Comparison of ENCODE assay signal across 20 mouse cellular contexts in the genomic region with DNA sequence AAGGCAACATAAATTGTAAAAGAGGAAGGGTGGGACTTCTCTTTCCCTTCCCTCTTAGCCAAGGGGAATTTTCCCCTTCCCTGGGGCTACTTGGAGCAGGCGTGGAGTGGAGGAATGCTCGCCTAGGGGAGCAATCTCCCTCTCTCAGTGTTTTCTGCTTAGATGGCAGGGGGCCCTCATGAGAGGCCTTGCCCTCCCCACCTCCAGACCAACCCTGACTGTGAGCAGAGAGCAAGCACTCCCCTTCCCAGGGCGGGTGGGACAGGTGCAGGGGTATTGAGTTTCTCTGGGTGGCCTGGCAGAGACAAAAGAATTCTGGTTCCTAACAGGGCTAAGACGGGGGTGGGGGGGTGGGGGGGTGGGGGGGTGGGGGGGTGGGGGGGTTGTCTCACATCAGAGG. TPM values are rescaled to one million over a fixed set of nuclear protein-coding genes. Genes with fewer than 3 reads are reported as not detected.
A peak's percentile ranks its signal among the peaks of the same experiment; 100 is the strongest.
DNase-seq lines count a peak whose midpoint lies in the region; ATAC-seq and TF ChIP-seq lines count a peak whose summit lies in the region.
"Had no signal": no experiment of that assay in that cellular context is flagged by ENCODE, and none has a peak within 500 bp of the region (broad histone marks: within the 10 kb centered on the region; RNA-seq: fewer than 3 reads in every experiment).

No protein-coding gene starts in this region.

- no peaks in the 10 kb centered on the region for H3K9me3 ChIP-seq in hindbrain, embryonic 11.5 days (ENCODE audit: control insufficient read depth, low read length)
- H3K9me3 ChIP-seq in hindbrain, embryonic 12.5 days (replicated peaks), result no peaks in the 10 kb centered on the region
- no peaks in the 10 kb centered on the region for H3K9me3 ChIP-seq in limb, embryonic 14.5 days (ENCODE audit: control insufficient read depth, low read length)
- no peaks in the 10 kb centered on the region for H3K9me3 ChIP-seq in liver, embryonic 11.5 days (ENCODE audit: control insufficient read depth, low read length)
- H3K9me3 ChIP-seq: embryonic facial prominence, embryonic 12.5 days; G1E; heart, embryonic 10.5 days; lung, embryonic 15.5 days had no signal

- no peak overlapping the region for H3K9ac ChIP-seq in hindbrain, embryonic 11.5 days (ENCODE audit: low read depth, low read length)
- H3K9ac ChIP-seq in hindbrain, embryonic 12.5 days, result no peak overlapping the region
- H3K9ac ChIP-seq in limb, embryonic 14.5 days (ENCODE audit: low read depth, low read length, severe bottlenecking), result no peak overlapping the region
- no peak overlapping the region for H3K9ac ChIP-seq in liver, embryonic 11.5 days (ENCODE audit: low read depth, low read length)
- H3K9ac ChIP-seq: embryonic facial prominence, embryonic 12.5 days; hindbrain, embryonic 14.5 days; liver, embryonic 14.5 days; lung, embryonic 15.5 days had no signal

- no peak for TF ChIP-seq POLR2A in limb, embryonic 14.5 days (IDR thresholded peaks at IDR 0.05; ENCODE audit: borderline replicate concordance, extremely low read depth, insufficient read depth, insufficient read length)

- no peak overlapping the region for H3K4me2 ChIP-seq in hindbrain, embryonic 11.5 days (replicated peaks; ENCODE audit: low read depth, low read length)
- no peak overlapping the region for H3K4me2 ChIP-seq in hindbrain, embryonic 12.5 days (replicated peaks)
- no peak overlapping the region for H3K4me2 ChIP-seq in limb, embryonic 14.5 days (replicated peaks; ENCODE audit: low read depth, low read length, severe bottlenecking)
- no peak overlapping the region for H3K4me2 ChIP-seq in liver, embryonic 11.5 days
- H3K4me2 ChIP-seq: embryonic facial prominence, embryonic 12.5 days; hindbrain, embryonic 14.5 days; lung, embryonic 15.5 days had no signal

- no peak overlapping the region for H3K4me3 ChIP-seq in hindbrain, embryonic 11.5 days (ENCODE audit: low read depth, low read length)
- H3K4me3 ChIP-seq in hindbrain, embryonic 12.5 days, result no peak overlapping the region
- no peak overlapping the region for H3K4me3 ChIP-seq in limb, embryonic 14.5 days (replicated peaks; ENCODE audit: low read length)
- no peak overlapping the region for H3K4me3 ChIP-seq in liver, embryonic 11.5 days (ENCODE audit: low read depth, low read length)
- H3K4me3 ChIP-seq: embryonic facial prominence, embryonic 12.5 days; heart, embryonic 10.5 days; lung, embryonic 15.5 days had no signal

- DNase-seq in hindbrain, embryonic 11.5 days (ENCODE audit: low spot score), result peak; percentile 7
- DNase-seq in ES-CJ7 (ENCODE audit: low read depth, low spot score) (peak; percentile 36), R1 (ENCODE audit: low read depth, low spot score) (peak; percentile 27)
- no peak for DNase-seq in limb, embryonic 14.5 days (ENCODE audit: low spot score)
- DNase-seq in cerebellum, adult 8-10 months, result no peak
- DNase-seq in liver, embryonic 11.5 days (ENCODE audit: low spot score), result no peak
- DNase-seq: cerebellum, adult 18-20 months; cerebellum, postnatal 36 days; heart, postnatal 10 days; kidney, adult 9 months; kidney, postnatal 36 days; thymus, postnatal 14 days had no signal

- no peaks in the 10 kb centered on the region for H3K27me3 ChIP-seq in hindbrain, embryonic 11.5 days (ENCODE audit: control insufficient read depth, insufficient read depth, low read length)
- no peaks in the 10 kb centered on the region for H3K27me3 ChIP-seq in hindbrain, embryonic 12.5 days
- no peaks in the 10 kb centered on the region for H3K27me3 ChIP-seq in limb, embryonic 14.5 days (ENCODE audit: control insufficient read depth, insufficient read depth, low read length)
- H3K27me3 ChIP-seq in liver, embryonic 11.5 days (replicated peaks; ENCODE audit: control insufficient read depth, insufficient read depth, low read length), result no peaks in the 10 kb centered on the region
- H3K27me3 ChIP-seq: embryonic facial prominence, embryonic 12.5 days; lung, embryonic 15.5 days had no signal

- no peaks in the 10 kb centered on the region for H3K36me3 ChIP-seq in hindbrain, embryonic 11.5 days (ENCODE audit: control insufficient read depth, insufficient read depth, low read length)
- H3K36me3 ChIP-seq in hindbrain, embryonic 12.5 days, result no peaks in the 10 kb centered on the region
- H3K36me3 ChIP-seq in limb, embryonic 14.5 days (ENCODE audit: control insufficient read depth, insufficient read depth, low read length), result no peaks in the 10 kb centered on the region
- H3K36me3 ChIP-seq in liver, embryonic 11.5 days (ENCODE audit: control insufficient read depth, insufficient read depth, low read length), result no peaks in the 10 kb centered on the region
- H3K36me3 ChIP-seq: embryonic facial prominence, embryonic 12.5 days; G1E; heart, embryonic 10.5 days; lung, embryonic 15.5 days had no signal

- no peak for ATAC-seq in hindbrain, embryonic 11.5 days (ENCODE audit: low FRiP score)
- no peak for ATAC-seq in hindbrain, embryonic 12.5 days (ENCODE audit: low FRiP score)
- ATAC-seq in limb, embryonic 14.5 days (ENCODE audit: low FRiP score, low read depth), result peak; percentile 77
- ATAC-seq in liver, embryonic 11.5 days (replicated peaks; ENCODE audit: low FRiP score), result no peak

- no peaks in the 10 kb centered on the region for H3K4me1 ChIP-seq in hindbrain, embryonic 11.5 days (replicated peaks; ENCODE audit: control insufficient read depth, insufficient read depth, low read length)
- peaks cover 2% of the 10 kb centered on the region; the same call in 1 of the 2 replicates for H3K4me1 ChIP-seq in hindbrain, embryonic 12.5 days
- no peaks in the 10 kb centered on the region; the same call in 1 of the 2 replicates for H3K4me1 ChIP-seq in limb, embryonic 14.5 days (ENCODE audit: control insufficient read depth, insufficient read depth, low read length)
- no peaks in the 10 kb centered on the region for H3K4me1 ChIP-seq in liver, embryonic 11.5 days (replicated peaks; ENCODE audit: control insufficient read depth, insufficient read depth, low read length)
- H3K4me1 ChIP-seq: embryonic facial prominence, embryonic 12.5 days; heart, embryonic 10.5 days; lung, embryonic 15.5 days had no signal

- no peak overlapping the region for H3K27ac ChIP-seq in hindbrain, embryonic 11.5 days (ENCODE audit: low read depth, low read length)
- H3K27ac ChIP-seq in hindbrain, embryonic 12.5 days, result no peak overlapping the region
- H3K27ac ChIP-seq in limb, embryonic 14.5 days (replicated peaks; ENCODE audit: low read depth, low read length), result no peak overlapping the region
- no peak overlapping the region for H3K27ac ChIP-seq in liver, embryonic 11.5 days (ENCODE audit: low read depth, low read length)
- H3K27ac ChIP-seq: embryonic facial prominence, embryonic 12.5 days; heart, embryonic 10.5 days; hindbrain, embryonic 14.5 days; liver, embryonic 14.5 days; lung, embryonic 15.5 days; macrophage had no signal

- WGBS in hindbrain, embryonic 11.5 days, result 13% methylated on average over 4 of the region's 4 CpGs
- WGBS in hindbrain, embryonic 12.5 days, result 17% methylated on average over 3 of the region's 4 CpGs
- 17% methylated on average over 3 of the region's 4 CpGs for WGBS in limb, embryonic 14.5 days
- 40% methylated on average over 3 of the region's 4 CpGs for WGBS in liver, embryonic 11.5 days

RNA-seq across cellular contexts. Expression of a gene that starts 24.9 kb away (rescaled TPM):
- 111 and 117 TPM in 2 replicates for polyA plus RNA-seq in hindbrain, embryonic 11.5 days (2014; fragmentation: Nextera tagmentation; extraction: Ambion mirVana)
- 119 and 122 TPM in 2 replicates for polyA plus RNA-seq in hindbrain, embryonic 12.5 days (2016; fragmentation: Nextera tagmentation; extraction: Ambion mirVana)
- 134 and 151 TPM in 2 replicates for polyA plus RNA-seq in limb, embryonic 14.5 days (2012; rRNA removed)
- 190 and 200 TPM in 2 replicates for polyA plus RNA-seq in limb, embryonic 14.5 days (2014; fragmentation: Nextera tagmentation; extraction: Ambion mirVana)
- 68.5 and 72.4 TPM in 2 replicates for polyA plus RNA-seq in liver, embryonic 11.5 days (2014; fragmentation: Nextera tagmentation; extraction: Ambion mirVana)

RNA-seq across cellular contexts. Expression of a gene that starts 25.5 kb away (rescaled TPM):
- polyA plus RNA-seq in hindbrain, embryonic 11.5 days (2014; fragmentation: Nextera tagmentation; extraction: Ambion mirVana), result 6.3 and 7.6 TPM in 2 replicates
- 13.8 and 14.0 TPM in 2 replicates for polyA plus RNA-seq in hindbrain, embryonic 12.5 days (2016; fragmentation: Nextera tagmentation; extraction: Ambion mirVana)
- 25.3 and 33.9 TPM in 2 replicates for polyA plus RNA-seq in limb, embryonic 14.5 days (2012; rRNA removed)
- polyA plus RNA-seq in limb, embryonic 14.5 days (2014; fragmentation: Nextera tagmentation; extraction: Ambion mirVana), result 11.0 and 11.4 TPM in 2 replicates
- polyA plus RNA-seq in liver, embryonic 11.5 days (2014; fragmentation: Nextera tagmentation; extraction: Ambion mirVana), result 9.3 and 10.3 TPM in 2 replicates

RNA-seq across cellular contexts. Expression of a gene that starts 31.3 kb away (rescaled TPM):
- 19.7 and 19.8 TPM in 2 replicates for polyA plus RNA-seq in hindbrain, embryonic 11.5 days (2014; fragmentation: Nextera tagmentation; extraction: Ambion mirVana)
- 32.2 and 32.4 TPM in 2 replicates for polyA plus RNA-seq in hindbrain, embryonic 12.5 days (2016; fragmentation: Nextera tagmentation; extraction: Ambion mirVana)
- 49.1 and 62.5 TPM in 2 replicates for polyA plus RNA-seq in limb, embryonic 14.5 days (2012; rRNA removed)
- 28.3 and 29.4 TPM in 2 replicates for polyA plus RNA-seq in limb, embryonic 14.5 days (2014; fragmentation: Nextera tagmentation; extraction: Ambion mirVana)
- polyA plus RNA-seq in liver, embryonic 11.5 days (2014; fragmentation: Nextera tagmentation; extraction: Ambion mirVana), result 65.0 and 66.0 TPM in 2 replicates

RNA-seq across cellular contexts. Expression of a gene that starts 54.8 kb away (rescaled TPM):
- not detected in 2 replicates for polyA plus RNA-seq in hindbrain, embryonic 11.5 days (2014; fragmentation: Nextera tagmentation; extraction: Ambion mirVana)
- not detected in 2 replicates for polyA plus RNA-seq in hindbrain, embryonic 12.5 days (2016; fragmentation: Nextera tagmentation; extraction: Ambion mirVana)
- polyA plus RNA-seq in limb, embryonic 14.5 days (2012; rRNA removed), result 0.05 TPM in 1 of 2 replicates, not detected in the other
- polyA plus RNA-seq in limb, embryonic 14.5 days (2014; fragmentation: Nextera tagmentation; extraction: Ambion mirVana), result not detected in 2 replicates
- 0.04 TPM in 2 replicates for polyA plus RNA-seq in liver, embryonic 11.5 days (2014; fragmentation: Nextera tagmentation; extraction: Ambion mirVana)
- polyA plus RNA-seq: embryonic facial prominence, embryonic 12.5 days; G1E; macrophage had no signal

Comparison
In these comparisons a context has a peak if more than half of its experiments do, and no peak if none do; other contexts are left out.
1. DNase-seq: peak in hindbrain, embryonic 11.5 days (single experiment), ES-CJ7 (single experiment) and R1 (single experiment); none in limb, embryonic 14.5 days (single experiment), cerebellum, adult 8-10 months (single experiment) and liver, embryonic 11.5 days (single experiment).